In the genomic region with DNA sequence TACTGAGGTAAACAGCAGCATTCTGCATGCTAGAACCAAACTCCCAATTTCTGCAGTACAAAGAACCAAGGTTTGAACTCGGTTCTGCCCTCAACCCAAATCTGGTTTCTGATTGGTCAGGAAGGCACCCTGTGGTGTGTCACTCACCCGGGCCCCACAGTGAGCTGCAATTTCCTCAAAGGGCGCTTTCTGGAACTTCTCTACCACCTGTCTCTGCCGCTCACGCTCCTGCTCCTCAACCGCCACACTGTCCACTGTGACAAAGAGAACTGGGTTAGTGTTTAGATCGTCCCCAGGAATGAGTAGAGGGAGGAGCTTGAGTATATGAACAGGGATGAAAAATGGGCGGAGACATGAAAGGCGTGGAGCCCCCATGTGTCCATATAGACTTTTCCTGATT, we compare ENCODE assay signal across 24 mouse cellular contexts. TPM values are rescaled to one million over a fixed set of nuclear protein-coding genes. Genes with fewer than 3 reads are reported as not detected.
DNase-seq lines count a peak whose midpoint lies in the region; ATAC-seq lines count a peak whose summit lies in the region.
"Had no signal": no experiment of that assay in that cellular context is flagged by ENCODE, and none has a peak within 500 bp of the region (broad histone marks: within the 10 kb centered on the region; RNA-seq: fewer than 3 reads in every experiment).

No protein-coding gene starts in this region.

- no peak overlapping the region for H3K9ac ChIP-seq in embryonic facial prominence, embryonic 14.5 days (ENCODE audit: low read depth, low read length)
- H3K9ac ChIP-seq: forebrain, postnatal 0 days; heart, embryonic 15.5 days; limb, embryonic 12.5 days; liver, embryonic 14.5 days; neural tube, embryonic 12.5 days; stomach, embryonic 15.5 days had no signal

- H3K27ac ChIP-seq in embryonic facial prominence, embryonic 14.5 days (replicated peaks; ENCODE audit: low read depth, low read length), result no peak overlapping the region
- no peak overlapping the region for H3K27ac ChIP-seq in embryonic facial prominence, embryonic 10.5 days (replicated peaks)
- H3K27ac ChIP-seq: gastrocnemius, adult 2 months; heart, adult 2 months; heart, embryonic 15.5 days; limb, embryonic 12.5 days; liver, embryonic 14.5 days; neural tube, embryonic 12.5 days; stomach, embryonic 15.5 days had no signal

- no peak overlapping the region for H3K4me3 ChIP-seq in embryonic facial prominence, embryonic 14.5 days (ENCODE audit: low read depth, low read length)
- H3K4me3 ChIP-seq in embryonic facial prominence, embryonic 10.5 days, result no peak overlapping the region
- H3K4me3 ChIP-seq: gastrocnemius, adult 2 months; heart, adult 2 months; heart, embryonic 15.5 days; limb, embryonic 12.5 days; neural tube, embryonic 12.5 days; stomach, embryonic 15.5 days had no signal

- peak; percentile 33; the same call in 1 of the 2 replicates for ATAC-seq in embryonic facial prominence, embryonic 14.5 days (ENCODE audit: low read depth)
- ATAC-seq: forebrain, postnatal 0 days had no signal

- H3K36me3 ChIP-seq in embryonic facial prominence, embryonic 14.5 days (ENCODE audit: control insufficient read depth, insufficient read depth, low read length), result peaks cover 25% of the 10 kb centered on the region; the same call in 1 of the 2 replicates
- H3K36me3 ChIP-seq in embryonic facial prominence, embryonic 10.5 days (replicated peaks), result peaks cover 31% of the 10 kb centered on the region
- H3K36me3 ChIP-seq: stomach, embryonic 15.5 days had no signal

- WGBS in embryonic facial prominence, embryonic 14.5 days, result 62% methylated on average over 9 of the region's 9 CpGs
- WGBS in embryonic facial prominence, embryonic 10.5 days, result 69% methylated on average over 9 of the region's 9 CpGs

- no peaks in the 10 kb centered on the region for H3K9me3 ChIP-seq in embryonic facial prominence, embryonic 14.5 days (ENCODE audit: control insufficient read depth, low read length)
- H3K9me3 ChIP-seq in embryonic facial prominence, embryonic 10.5 days, result no peaks in the 10 kb centered on the region
- H3K9me3 ChIP-seq: heart, embryonic 15.5 days; limb, embryonic 12.5 days; neural tube, embryonic 12.5 days; stomach, embryonic 15.5 days had no signal

- DNase-seq in embryonic facial prominence, embryonic 14.5 days (ENCODE audit: low spot score), result peak; percentile 35
- DNase-seq in embryonic facial prominence, embryonic 10.5 days (ENCODE audit: low spot score), result no peak
- DNase-seq in A20 (ENCODE audit: low read depth, low spot score), result peak; percentile 65
- DNase-seq in ZHBTc4 (ENCODE audit: low read depth, low spot score), result peak; percentile 43
- DNase-seq in naive thymus-derived CD4-positive, alpha-beta T cell, adult 2 months (ENCODE audit: low read depth), result peak; percentile 22
- no peak for DNase-seq in adrenal gland, adult 2 months
- no peak for DNase-seq in gastrocnemius, adult 18-20 months (ENCODE audit: low spot score)
- no peak for DNase-seq in layer of hippocampus, adult 9-11 months
- DNase-seq: adrenal gland, postnatal 10 days; cerebellum, adult 11 months; cerebellum, postnatal 25 days; forebrain, postnatal 0 days; gastrocnemius, adult 2 months; heart, adult 2 months; kidney, adult 8-10 months; kidney, postnatal 4 days; right cerebral cortex, postnatal 14 days had no signal

- H3K4me2 ChIP-seq in embryonic facial prominence, embryonic 14.5 days (ENCODE audit: low read depth, low read length), result no peak overlapping the region
- H3K4me2 ChIP-seq: heart, embryonic 15.5 days; limb, embryonic 12.5 days; neural tube, embryonic 12.5 days; stomach, embryonic 15.5 days had no signal

- no peaks in the 10 kb centered on the region for H3K27me3 ChIP-seq in embryonic facial prominence, embryonic 14.5 days (replicated peaks; ENCODE audit: control insufficient read depth, insufficient read depth, low read length)
- H3K27me3 ChIP-seq in embryonic facial prominence, embryonic 10.5 days (replicated peaks; ENCODE audit: low read depth, poor library complexity, severe bottlenecking), result no peaks in the 10 kb centered on the region
- H3K27me3 ChIP-seq: heart, embryonic 15.5 days; limb, embryonic 12.5 days; neural tube, embryonic 12.5 days; stomach, embryonic 15.5 days had no signal

- H3K4me1 ChIP-seq in embryonic facial prominence, embryonic 14.5 days (ENCODE audit: control insufficient read depth, insufficient read depth, low read length), result no peaks in the 10 kb centered on the region
- no peaks in the 10 kb centered on the region for H3K4me1 ChIP-seq in embryonic facial prominence, embryonic 10.5 days
- H3K4me1 ChIP-seq: heart, embryonic 15.5 days; limb, embryonic 12.5 days; neural tube, embryonic 12.5 days; stomach, embryonic 15.5 days had no signal

RNA-seq across cellular contexts. Expression of a gene that starts 13.6 kb away (rescaled TPM):
- polyA plus RNA-seq in embryonic facial prominence, embryonic 14.5 days (2014; fragmentation: Nextera tagmentation; extraction: Ambion mirVana), result 23.1 and 26.6 TPM in 2 replicates
- polyA plus RNA-seq in embryonic facial prominence, embryonic 10.5 days (2016; fragmentation: Nextera tagmentation; extraction: Ambion mirVana), result 6.3 and 17.0 TPM in 2 replicates
- 1 to 10 TPM in 1 of 2 experiments, under 1 TPM in 1; 0.49 to 1.4 TPM for total RNA-seq in adrenal gland, adult 2 months (2021)
- 0.27 and 0.44 TPM in 2 replicates for polyA plus RNA-seq in adrenal gland, adult 2 months (2012; rRNA removed)
- not detected for total RNA-seq in gastrocnemius, adult 18-20 months (2021)
- total RNA-seq: gastrocnemius, adult 2 months; hematopoietic stem cell, adult 5-6 weeks; MEL had no signal

Comparison
In these comparisons a context has a peak if more than half of its experiments do, and no peak if none do; other contexts are left out.
1. DNase-seq: peak in embryonic facial prominence, embryonic 14.5 days (single experiment), A20 (single experiment), ZHBTc4 (single experiment) and naive thymus-derived CD4-positive, alpha-beta T cell, adult 2 months (single experiment); none in embryonic facial prominence, embryonic 10.5 days (single experiment), adrenal gland, adult 2 months (single experiment), gastrocnemius, adult 18-20 months (single experiment) and layer of hippocampus, adult 9-11 months (single experiment).